Comparison of ENCODE assay signal across 26 mouse cellular contexts in genomic region chr12:24567606-24568005, GRCm38 (mm10).
"Had no signal": no experiment of that assay in that cellular context is flagged by ENCODE, and none has a peak within 500 bp of the region (broad histone marks: within the 10 kb centered on the region; RNA-seq: fewer than 3 reads in every experiment).

No protein-coding gene starts in this region.

- ATAC-seq: hindbrain, embryonic 16.5 days; intestine, embryonic 16.5 days; liver, embryonic 12.5 days had no signal

- H3K4me1 ChIP-seq: hindbrain, embryonic 12.5 days had no signal

- H3K4me2 ChIP-seq: heart, embryonic 13.5 days; heart, embryonic 15.5 days; hindbrain, embryonic 12.5 days; hindbrain, embryonic 14.5 days; kidney, embryonic 15.5 days; limb, embryonic 13.5 days; limb, embryonic 15.5 days; liver, embryonic 12.5 days had no signal

- H3K4me3 ChIP-seq: gastrocnemius, adult 2 months; heart, embryonic 10.5 days; heart, embryonic 13.5 days; heart, embryonic 15.5 days; hindbrain, embryonic 12.5 days; kidney, embryonic 15.5 days; limb, embryonic 13.5 days; limb, embryonic 15.5 days; liver, embryonic 12.5 days had no signal

- H3K36me3 ChIP-seq: heart, embryonic 10.5 days; heart, embryonic 13.5 days; heart, embryonic 15.5 days; hindbrain, embryonic 12.5 days; kidney, embryonic 15.5 days; limb, embryonic 13.5 days; limb, embryonic 15.5 days; liver, embryonic 12.5 days had no signal

- H3K27ac ChIP-seq: gastrocnemius, adult 2 months; heart, embryonic 10.5 days; heart, embryonic 13.5 days; heart, embryonic 15.5 days; hindbrain, embryonic 12.5 days; hindbrain, embryonic 14.5 days; kidney, embryonic 15.5 days; kidney, postnatal 0 days; limb, embryonic 13.5 days; limb, embryonic 15.5 days; liver, embryonic 12.5 days; liver, embryonic 14.5 days had no signal

- H3K9me3 ChIP-seq: heart, embryonic 10.5 days; heart, embryonic 13.5 days; heart, embryonic 15.5 days; hindbrain, embryonic 12.5 days; kidney, embryonic 15.5 days; limb, embryonic 13.5 days; limb, embryonic 15.5 days; liver, embryonic 12.5 days had no signal

- DNase-seq: gastrocnemius, adult 2 months; gastrocnemius, postnatal 10 days; gastrocnemius, postnatal 25 days; heart, adult 18-20 months; heart, postnatal 14 days; heart, postnatal 36 days; kidney, adult 11 months; kidney, adult 2 months; kidney, adult 9 months; kidney, postnatal 14 days; kidney, postnatal 36 days; layer of hippocampus, adult 9-11 months; layer of hippocampus, postnatal 36 days had no signal

- H3K9ac ChIP-seq: heart, embryonic 13.5 days; heart, embryonic 15.5 days; hindbrain, embryonic 12.5 days; hindbrain, embryonic 14.5 days; kidney, embryonic 15.5 days; limb, embryonic 13.5 days; limb, embryonic 15.5 days; liver, embryonic 12.5 days; liver, embryonic 14.5 days had no signal
